Mouse (Mus musculus): Measurements from ENCODE around the gene Cd320. TPM values are rescaled to one million over a fixed set of nuclear protein-coding genes. Genes with fewer than 3 reads are reported as not detected.
"Not testable (repeated sequence)": the region's sequence is repeated elsewhere in the genome, so short reads cannot be mapped to it uniquely, and the experiment has no call there.

The Cd320 gene
- polyA plus RNA-seq, 1 experiment = 11.6 TPM

- WGBS = under 1% methylated on average over 51 of the region's 51 CpGs
- peak; percentile 94 to 95 for DNase-seq (ENCODE audit: low read depth in 1 of 2, low spot score in 2 of 2)
- H3K36me3 ChIP-seq (ENCODE audit: control insufficient read depth, insufficient read depth, low read length) = peaks cover 15% of the 10 kb centered on the region
- H3K27me3 ChIP-seq (ENCODE audit: control insufficient read depth, insufficient read depth, low read length) = no peaks in the 10 kb centered on the region
- no peak for TF ChIP-seq CTCF (IDR thresholded peaks at IDR 0.05; ENCODE audit: extremely low read depth, insufficient read depth, insufficient read length, insufficient replicate concordance)
- TF ChIP-seq POLR2A (IDR thresholded peaks at IDR 0.05; ENCODE audit: low read depth, low read length) = no peak; the same call in none of the 2 replicates
- H3K4me3 ChIP-seq (ENCODE audit: extremely low read depth, insufficient read depth, insufficient read length) = peak within 1 kb of the TSS; percentile 85
- H3K4me1 ChIP-seq (ENCODE audit: control insufficient read depth, insufficient read depth, insufficient read length) = peaks cover 9% of the 10 kb centered on the region; the same call in 1 of the 2 replicates
- peak within 1 kb of the TSS; percentile 59; the same call in 1 of the 2 replicates for H3K27ac ChIP-seq (ENCODE audit: insufficient read depth, low read length)
Measured at GRCm38 (mm10) chr17:33824084-33824996, 18.6 kb upstream of the Cd320 start, which contains the start of the genes Rps28 and Ndufa7. Gene Rps28 (minus strand): TSS chr17:33824562. Gene Ndufa7 (plus strand): TSS chr17:33824572.

- WGBS = 14% methylated on average over 6 of the region's 6 CpGs
- H3K27ac ChIP-seq (ENCODE audit: insufficient read depth, low read length) = 0 out of 2 replicates have a peak overlapping the region, but pooled peaks have one; percentile 59
- not testable (repeated sequence) for H3K4me1 ChIP-seq (ENCODE audit: control insufficient read depth, insufficient read depth, insufficient read length); DNase-seq (ENCODE audit: low read depth in 1 of 2, low spot score in 2 of 2); H3K27me3 ChIP-seq (ENCODE audit: control insufficient read depth, insufficient read depth, low read length)
- H3K36me3 ChIP-seq (ENCODE audit: control insufficient read depth, insufficient read depth, low read length) = peaks cover 18% of the 10 kb centered on the region
- H3K4me3 ChIP-seq (ENCODE audit: extremely low read depth, insufficient read depth, insufficient read length) = peak overlapping the region; percentile 85; the same call in 1 of the 2 replicates
Measured at GRCm38 (mm10) chr17:33824997-33825330, 17.9 kb upstream of the Cd320 start.

GRCm38 (mm10) chr17:33825462-33825861 is 17.4 kb upstream of the Cd320 start:
- no peaks in the 10 kb centered on the region for H3K27me3 ChIP-seq (ENCODE audit: control insufficient read depth, insufficient read depth, low read length)
- H3K27ac ChIP-seq (ENCODE audit: insufficient read depth, low read length) = no peak overlapping the region
- peaks cover 21% of the 10 kb centered on the region for H3K36me3 ChIP-seq (ENCODE audit: control insufficient read depth, insufficient read depth, low read length)
- no peak for DNase-seq (ENCODE audit: low read depth in 1 of 2, low spot score in 2 of 2)
- no peak for TF ChIP-seq POLR2A (IDR thresholded peaks at IDR 0.05; ENCODE audit: low read depth, low read length)
- TF ChIP-seq CTCF (IDR thresholded peaks at IDR 0.05; ENCODE audit: extremely low read depth, insufficient read depth, insufficient read length, insufficient replicate concordance) = no peak
- WGBS = 90% methylated on average over 8 of the region's 8 CpGs
- peaks cover 9% of the 10 kb centered on the region; the same call in 1 of the 2 replicates for H3K4me1 ChIP-seq (ENCODE audit: control insufficient read depth, insufficient read depth, insufficient read length)
- H3K4me3 ChIP-seq (ENCODE audit: extremely low read depth, insufficient read depth, insufficient read length) = no peak overlapping the region

- Histone ChIP-seq H3K4me3 (ENCODE audit: extremely low read depth, insufficient read depth, insufficient read length) (no peak overlapping the region), H3K27me3 (ENCODE audit: control insufficient read depth, insufficient read depth, low read length) (no peaks in the 10 kb centered on the region), H3K27ac (ENCODE audit: insufficient read depth, low read length) (no peak overlapping the region), H3K36me3 (ENCODE audit: control insufficient read depth, insufficient read depth, low read length) (peaks cover 19% of the 10 kb centered on the region), H3K4me1 (ENCODE audit: control insufficient read depth, insufficient read depth, insufficient read length) (peaks cover 9% of the 10 kb centered on the region; the same call in 1 of the 2 replicates)
- 2% methylated on average over 3 of the region's 3 CpGs for WGBS
- TF ChIP-seq CTCF (IDR thresholded peaks at IDR 0.05; ENCODE audit: extremely low read depth, insufficient read depth, insufficient read length, insufficient replicate concordance) (peak; percentile 49; the same call in 1 of the 2 replicates), POLR2A (IDR thresholded peaks at IDR 0.05; ENCODE audit: low read depth, low read length) (no peak)
- DNase-seq (ENCODE audit: low read depth in 1 of 2, low spot score in 2 of 2) = peak; percentile 38 to 53
Measured at GRCm38 (mm10) chr17:33826850-33827249, 16.0 kb upstream of the Cd320 start.

GRCm38 (mm10) chr17:33828892-33829291 is 14.0 kb upstream of the Cd320 start:
- H3K27me3 ChIP-seq (ENCODE audit: control insufficient read depth, insufficient read depth, low read length) = no peaks in the 10 kb centered on the region
- no peak overlapping the region for H3K4me3 ChIP-seq (ENCODE audit: extremely low read depth, insufficient read depth, insufficient read length)
- DNase-seq (ENCODE audit: low read depth in 1 of 2, low spot score in 2 of 2) = no peak
- TF ChIP-seq POLR2A (IDR thresholded peaks at IDR 0.05; ENCODE audit: low read depth, low read length) = no peak
- TF ChIP-seq CTCF (IDR thresholded peaks at IDR 0.05; ENCODE audit: extremely low read depth, insufficient read depth, insufficient read length, insufficient replicate concordance) = no peak
- peaks cover 17% of the 10 kb centered on the region for H3K36me3 ChIP-seq (ENCODE audit: control insufficient read depth, insufficient read depth, low read length)
- H3K4me1 ChIP-seq (ENCODE audit: control insufficient read depth, insufficient read depth, insufficient read length) = 0 out of 2 replicates have a peak, but pooled peaks cover 3% of the 10 kb centered on the region
- WGBS = 90% methylated on average over 2 of the region's 2 CpGs
- H3K27ac ChIP-seq (ENCODE audit: insufficient read depth, low read length) = no peak overlapping the region

- H3K4me3 ChIP-seq (ENCODE audit: extremely low read depth, insufficient read depth, insufficient read length) = no peak overlapping the region
- H3K36me3 ChIP-seq (ENCODE audit: control insufficient read depth, insufficient read depth, low read length) = peaks cover 20% of the 10 kb centered on the region
- 0 out of 2 replicates have a peak, but pooled peaks cover 3% of the 10 kb centered on the region for H3K4me1 ChIP-seq (ENCODE audit: control insufficient read depth, insufficient read depth, insufficient read length)
- no peak for DNase-seq (ENCODE audit: low read depth in 1 of 2, low spot score in 2 of 2)
- no peak for TF ChIP-seq POLR2A (IDR thresholded peaks at IDR 0.05; ENCODE audit: low read depth, low read length)
- TF ChIP-seq CTCF (IDR thresholded peaks at IDR 0.05; ENCODE audit: extremely low read depth, insufficient read depth, insufficient read length, insufficient replicate concordance) = no peak
- WGBS = 96% methylated on average over 10 of the region's 10 CpGs
- no peak overlapping the region for H3K27ac ChIP-seq (ENCODE audit: insufficient read depth, low read length)
- no peaks in the 10 kb centered on the region for H3K27me3 ChIP-seq (ENCODE audit: control insufficient read depth, insufficient read depth, low read length)
Measured at GRCm38 (mm10) chr17:33829561-33829960, 13.3 kb upstream of the Cd320 start.

GRCm38 (mm10) chr17:33844196-33844595 is 1.3 kb downstream of the Cd320 start:
- TF ChIP-seq POLR2A (IDR thresholded peaks at IDR 0.05; ENCODE audit: low read depth, low read length) (no peak), CTCF (IDR thresholded peaks at IDR 0.05; ENCODE audit: extremely low read depth, insufficient read depth, insufficient read length, insufficient replicate concordance) (no peak)
- H3K4me3 ChIP-seq (ENCODE audit: extremely low read depth, insufficient read depth, insufficient read length) = no peak overlapping the region
- no peak overlapping the region for H3K27ac ChIP-seq (ENCODE audit: insufficient read depth, low read length)

More at GRCm38 (mm10) chr17:33844196-33844595, 1.3 kb downstream of the Cd320 start:
- H3K36me3 ChIP-seq (ENCODE audit: control insufficient read depth, insufficient read depth, low read length) = 0 out of 2 replicates have a peak, but pooled peaks cover 2% of the 10 kb centered on the region
- WGBS = 94% methylated on average over 1 of the region's 1 CpGs
- DNase-seq (ENCODE audit: low read depth in 1 of 2, low spot score in 2 of 2) = no peak
- no peaks in the 10 kb centered on the region for H3K27me3 ChIP-seq (ENCODE audit: control insufficient read depth, insufficient read depth, low read length)
- no peaks in the 10 kb centered on the region; the same call in 1 of the 2 replicates for H3K4me1 ChIP-seq (ENCODE audit: control insufficient read depth, insufficient read depth, insufficient read length)
